Mouse (Mus musculus): ENCODE data around the gene Dusp7. TPM values are rescaled to one million over a fixed set of nuclear protein-coding genes. Genes with fewer than 3 reads are reported as not detected.

Dusp7 gene
- total RNA-seq, 2 experiments from 2014 or later, result 4.3 to 17.5 TPM

DNA sequence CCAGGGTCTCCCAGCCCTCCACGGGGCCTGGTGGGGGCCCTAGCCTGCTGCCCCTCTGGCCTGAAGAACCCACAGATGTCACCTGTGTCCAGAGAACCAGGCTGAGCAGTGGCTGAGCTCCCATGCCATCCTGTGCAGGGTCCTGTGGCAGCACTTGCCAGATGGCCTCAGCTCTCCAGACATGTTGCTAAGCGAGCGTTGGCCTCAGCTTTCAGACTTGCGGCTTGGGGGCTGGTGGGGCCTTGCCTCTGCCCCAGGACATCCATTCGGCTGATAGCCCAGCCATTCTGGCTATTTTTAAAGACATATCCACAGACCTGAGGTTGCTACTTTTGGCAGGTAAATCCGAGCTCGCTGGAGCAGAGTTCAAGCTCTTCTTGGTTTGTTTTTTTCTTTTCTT lies 5.5 kb downstream of the Dusp7 start:
- ATAC-seq (replicated peaks; ENCODE audit: low FRiP score, poor library complexity, severe bottlenecking), result no peak

DNA sequence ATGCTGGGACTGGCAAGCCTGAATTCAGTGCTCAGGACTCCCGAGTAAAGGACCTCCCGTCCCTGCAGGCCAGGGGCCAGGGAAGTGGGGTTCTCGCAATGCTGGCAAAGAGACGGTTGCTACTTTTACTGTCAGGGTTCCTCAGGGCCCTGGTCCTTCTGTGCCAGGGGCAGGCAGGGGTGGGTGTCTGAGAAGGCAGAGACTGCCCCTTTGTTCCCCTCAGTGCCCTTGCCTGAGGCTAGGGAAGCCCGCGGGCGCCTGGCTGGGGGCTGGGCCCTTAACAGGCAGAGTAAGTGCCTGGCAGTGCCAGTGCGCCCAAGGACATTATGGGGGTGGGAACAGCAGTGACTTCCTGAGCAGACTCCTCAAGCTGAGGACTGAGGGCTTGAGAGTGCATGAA lies 8.8 kb downstream of the Dusp7 start:
- ATAC-seq (replicated peaks; ENCODE audit: low FRiP score, poor library complexity, severe bottlenecking), result no peak

DNA sequence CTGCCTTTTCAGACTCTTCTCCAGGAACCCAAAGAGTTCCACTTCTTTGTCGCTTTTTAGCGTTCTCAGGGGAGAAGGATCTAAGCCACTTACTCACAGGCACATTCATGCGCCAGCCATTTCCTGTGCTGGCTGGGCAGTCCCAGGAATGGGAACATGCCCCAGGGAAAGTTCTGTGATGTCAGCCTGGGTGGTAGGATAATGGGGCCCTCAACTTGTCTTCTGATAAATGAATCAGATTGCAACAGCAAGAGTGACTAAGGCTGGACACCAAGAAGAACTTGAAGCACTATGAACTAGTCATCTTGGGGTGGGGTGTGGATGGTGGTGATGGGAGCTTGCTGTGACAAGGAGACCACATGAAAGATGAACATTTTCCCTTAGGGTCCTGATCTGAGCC lies 9.6 kb downstream of the Dusp7 start:
- no peak for ATAC-seq (replicated peaks; ENCODE audit: low FRiP score, poor library complexity, severe bottlenecking)

DNA sequence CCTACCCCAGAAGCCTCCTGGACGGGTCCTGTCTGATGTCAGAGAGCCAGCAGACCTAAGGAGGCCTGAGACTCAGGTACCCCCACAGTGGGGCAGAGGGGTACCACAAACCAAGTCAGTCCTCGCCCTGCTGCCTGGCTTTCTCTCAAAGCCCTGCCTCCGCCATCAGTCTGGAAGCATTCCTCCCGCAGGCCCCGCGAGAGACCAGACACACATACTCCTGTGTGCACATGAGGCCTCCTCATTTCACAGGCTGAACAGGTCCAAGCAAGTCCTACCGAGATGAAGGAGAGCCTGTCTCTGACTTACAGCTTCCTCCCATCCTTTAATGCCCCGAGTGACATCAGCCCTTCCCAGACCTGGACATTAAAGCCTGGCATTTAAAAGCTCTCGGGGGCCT lies 10.3 kb downstream of the Dusp7 start:
- no peak for ATAC-seq (replicated peaks; ENCODE audit: low FRiP score, poor library complexity, severe bottlenecking)

DNA sequence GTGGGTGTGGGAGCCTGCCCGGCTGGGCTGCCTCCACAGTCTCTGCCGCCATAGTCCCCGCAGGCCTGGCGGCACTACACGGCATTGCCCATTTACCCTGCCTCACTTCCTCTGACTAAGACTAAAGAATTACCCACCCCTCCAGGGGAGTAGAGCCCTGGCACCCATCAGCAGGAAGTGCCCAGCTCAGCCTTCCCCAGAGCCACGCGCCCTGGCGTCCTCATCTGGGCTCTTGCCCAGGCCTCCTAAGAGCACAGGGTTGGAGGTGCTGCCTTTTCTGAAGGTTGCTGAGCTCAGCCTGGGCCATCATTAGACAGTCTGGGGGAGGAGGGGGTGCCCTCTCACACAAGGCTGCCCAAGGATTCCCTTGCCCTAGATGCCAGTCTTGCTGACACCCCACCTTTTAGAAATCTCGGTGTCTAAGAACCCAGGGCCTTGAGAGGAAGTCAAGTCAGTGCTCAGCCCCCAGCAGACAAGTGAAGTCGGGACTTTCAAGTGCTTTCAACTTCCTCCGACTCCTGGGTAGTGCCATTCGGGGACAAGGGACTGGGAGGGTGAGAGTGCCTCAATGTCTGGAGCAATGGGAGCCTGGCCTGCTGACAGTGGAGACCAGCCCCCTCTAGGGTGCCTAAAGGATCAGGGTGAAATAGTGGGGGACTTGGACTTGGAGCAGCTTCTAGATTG lies 17.9 kb downstream of the Dusp7 start:
- ATAC-seq (replicated peaks; ENCODE audit: low FRiP score, poor library complexity, severe bottlenecking), result no peak

DNA sequence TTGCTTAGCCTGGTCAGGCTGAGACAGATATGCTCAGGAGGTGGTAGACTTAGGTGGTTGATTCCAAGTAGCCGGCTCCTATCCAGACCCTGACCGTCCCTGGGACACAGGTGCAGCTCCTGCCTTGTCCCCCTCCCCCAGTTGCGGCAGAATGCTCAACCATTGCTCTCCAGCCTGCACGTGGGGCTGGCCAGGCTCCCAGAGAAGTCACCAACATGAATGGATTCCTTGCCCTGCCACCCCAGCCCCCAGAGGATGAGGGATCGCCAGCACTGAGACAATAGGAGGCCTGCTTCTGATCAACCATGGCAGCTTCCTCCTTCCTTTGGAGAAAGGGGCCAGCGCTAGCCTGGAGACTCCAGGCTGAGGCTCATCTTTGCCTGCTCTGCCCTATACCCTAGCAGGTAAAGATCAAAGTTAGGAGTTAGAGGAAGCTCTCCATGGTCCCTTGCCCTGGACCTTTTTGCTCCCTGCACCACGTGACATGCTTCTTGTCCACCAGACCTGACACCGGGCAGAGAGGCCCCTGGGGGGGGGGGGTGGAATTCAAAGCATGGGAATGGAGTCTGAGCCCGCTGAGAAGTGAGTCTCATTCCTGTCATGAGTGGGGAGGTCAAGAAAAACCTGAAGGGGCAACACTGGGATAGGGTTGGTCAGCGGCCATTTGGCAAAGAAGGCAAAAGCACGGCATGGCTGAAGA lies 24.5 kb downstream of the Dusp7 start:
- ATAC-seq (replicated peaks; ENCODE audit: low FRiP score, poor library complexity, severe bottlenecking), result no peak

DNA sequence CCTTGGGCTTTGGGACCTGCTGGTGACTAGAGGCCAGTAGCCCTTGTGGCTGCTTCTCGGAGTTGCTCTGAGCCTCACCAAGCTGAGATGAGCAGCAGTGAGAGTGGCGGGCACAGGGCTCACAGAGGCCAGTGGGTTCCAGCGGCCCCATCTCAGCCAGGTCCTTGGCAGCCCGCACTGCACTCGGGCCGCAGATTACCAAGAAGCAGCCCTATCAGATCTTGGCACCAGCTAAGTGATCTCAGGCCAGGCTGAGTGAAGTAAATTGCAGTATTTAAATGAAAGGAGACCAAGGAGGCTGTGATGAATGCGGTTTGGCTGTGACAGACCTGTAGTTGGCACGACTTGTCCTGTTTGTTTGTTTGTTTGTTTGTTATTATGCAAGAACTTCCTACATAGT lies 25.1 kb downstream of the Dusp7 start:
- ATAC-seq (replicated peaks; ENCODE audit: low FRiP score, poor library complexity, severe bottlenecking), result no peak

DNA sequence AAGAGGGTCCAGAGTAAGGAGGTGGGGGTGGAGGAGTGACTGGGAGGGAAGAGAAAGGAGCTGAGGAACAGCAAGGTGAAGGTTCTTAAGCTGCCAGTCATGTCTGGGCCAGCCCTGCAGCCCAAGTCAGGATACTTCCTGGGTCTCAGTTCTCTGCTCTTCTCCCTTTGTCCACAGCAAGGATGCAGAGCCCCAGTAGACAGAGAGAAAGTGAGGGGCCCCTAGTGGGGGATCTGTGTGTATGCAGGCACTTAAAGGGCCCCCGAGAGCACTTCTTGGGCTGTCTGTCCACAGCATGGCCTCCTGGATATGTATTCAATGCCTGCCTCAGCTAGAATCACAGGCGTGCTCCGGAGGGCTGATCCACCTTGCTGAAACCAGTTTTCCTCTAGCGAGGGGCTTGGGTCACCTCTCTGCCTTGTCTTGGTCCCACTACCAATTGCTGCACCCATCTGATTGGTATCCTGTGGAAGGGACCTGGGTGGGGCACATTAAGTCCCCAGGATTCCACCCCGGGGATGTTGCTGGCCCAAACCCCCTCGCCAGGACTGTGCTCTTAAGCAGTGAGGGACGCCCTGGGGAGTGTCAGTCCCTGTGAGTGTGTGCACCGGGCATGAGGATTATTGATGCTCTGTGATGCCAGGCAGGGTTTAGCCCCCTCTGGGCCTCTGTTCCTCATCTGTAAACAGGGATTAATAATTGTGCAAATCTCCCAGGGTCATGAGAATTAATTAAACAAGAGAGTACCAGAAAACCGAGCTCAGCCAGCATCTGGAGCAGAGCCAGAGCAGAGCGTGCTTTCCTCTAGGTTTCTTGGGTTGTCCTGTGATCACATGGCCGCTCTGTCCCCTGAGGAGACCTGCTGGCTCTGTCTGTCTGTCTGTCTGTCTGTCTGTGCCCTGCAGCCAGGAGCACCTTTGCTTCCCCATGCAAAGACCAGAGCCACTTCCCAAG lies 26.5 kb downstream of the Dusp7 start:
- ATAC-seq (replicated peaks; ENCODE audit: low FRiP score, poor library complexity, severe bottlenecking), result no peak

DNA sequence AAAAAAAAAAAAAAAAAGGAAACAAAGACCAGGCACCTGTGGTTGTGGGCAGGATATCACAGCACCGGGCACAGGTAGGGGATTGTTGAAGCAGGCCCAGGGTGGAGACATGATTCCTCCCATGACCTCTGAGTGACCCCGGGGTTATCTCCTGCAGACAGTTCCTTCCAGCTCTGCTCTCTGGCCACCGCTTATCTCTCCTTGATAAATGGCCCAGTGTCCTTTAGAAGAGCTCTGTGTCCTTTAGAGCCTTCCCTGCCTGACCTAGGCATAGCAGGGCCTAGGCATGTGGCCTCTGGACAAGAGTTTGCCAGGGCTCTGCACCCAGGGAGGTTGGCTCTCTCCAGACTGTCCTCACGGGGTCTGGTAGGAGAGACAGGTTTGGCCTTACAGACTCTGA lies 29.3 kb downstream of the Dusp7 start:
- peak; percentile 39 for ATAC-seq (replicated peaks; ENCODE audit: low FRiP score, poor library complexity, severe bottlenecking)

DNA sequence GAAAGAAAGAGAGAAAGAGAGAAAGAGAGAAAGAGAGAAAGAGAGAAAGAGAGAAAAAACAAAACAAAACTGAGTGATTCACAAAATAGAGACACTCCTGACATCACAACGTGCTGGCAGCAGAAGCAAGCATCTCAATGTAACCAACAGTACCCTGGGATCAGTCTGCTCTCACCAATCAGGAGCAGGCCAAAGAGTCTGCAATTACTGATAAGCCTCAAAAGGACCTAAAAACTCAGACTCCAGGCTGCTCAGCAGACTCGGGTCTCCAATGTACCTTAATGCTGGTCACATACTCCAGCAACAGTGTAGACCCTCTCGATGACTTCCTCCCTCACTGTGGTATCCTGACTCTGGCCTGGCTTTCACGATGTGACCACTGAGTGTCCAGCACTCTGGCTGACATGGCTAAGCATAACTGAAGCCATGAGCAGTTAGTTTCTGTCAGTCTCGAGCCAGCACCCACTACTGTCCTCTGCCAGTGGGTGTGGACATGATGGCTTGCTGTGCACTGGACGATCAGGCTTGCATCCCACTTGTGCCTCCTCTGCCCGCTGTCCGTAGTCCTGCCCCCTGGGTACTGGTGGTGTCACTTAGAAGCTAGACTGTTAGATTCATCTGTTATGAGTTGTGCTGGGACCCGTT lies 30.4 kb downstream of the Dusp7 start:
- peak; percentile 84 for ATAC-seq (replicated peaks; ENCODE audit: low FRiP score, poor library complexity, severe bottlenecking)

DNA sequence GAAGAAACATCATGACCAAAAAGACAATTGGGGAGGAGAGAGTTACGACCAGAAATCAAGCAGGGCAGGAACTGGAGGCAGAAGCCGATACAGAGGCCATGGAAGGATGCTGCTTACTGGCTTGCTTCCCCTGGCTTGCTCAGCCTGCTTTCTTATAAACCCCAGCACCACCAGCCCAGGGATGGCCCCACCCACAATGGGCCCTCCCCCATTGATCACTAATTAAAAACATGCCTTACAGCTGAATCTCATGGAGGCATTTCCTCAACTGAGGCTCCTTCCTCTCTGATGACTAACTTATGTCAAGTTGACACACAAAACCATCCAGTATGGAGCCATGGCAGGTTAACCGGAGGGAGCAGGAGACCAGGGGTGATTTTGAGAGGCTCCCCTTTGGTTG lies 31.4 kb downstream of the Dusp7 start:
- ATAC-seq (replicated peaks; ENCODE audit: low FRiP score, poor library complexity, severe bottlenecking), result no peak

DNA sequence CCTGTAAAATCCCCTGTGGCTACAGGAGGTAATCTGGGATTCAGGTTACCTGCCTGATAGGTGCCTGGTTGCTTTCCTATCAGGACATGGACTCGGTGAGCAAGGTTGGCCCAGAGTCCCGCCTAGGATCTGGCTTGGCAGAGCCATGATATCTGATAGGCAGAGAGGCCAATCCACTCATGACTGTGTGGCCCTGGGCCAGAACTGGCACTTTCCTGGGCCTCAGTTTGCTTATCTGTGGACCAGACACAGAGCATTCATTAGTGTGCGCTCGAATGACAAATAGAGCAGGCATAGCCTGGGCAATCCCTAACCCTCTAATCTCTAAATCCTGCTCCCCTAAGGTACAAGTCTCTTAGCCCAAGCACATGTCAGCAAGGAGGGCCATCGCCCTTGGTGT lies 33.7 kb downstream of the Dusp7 start:
- ATAC-seq (replicated peaks; ENCODE audit: low FRiP score, poor library complexity, severe bottlenecking), result peak; percentile 64

DNA sequence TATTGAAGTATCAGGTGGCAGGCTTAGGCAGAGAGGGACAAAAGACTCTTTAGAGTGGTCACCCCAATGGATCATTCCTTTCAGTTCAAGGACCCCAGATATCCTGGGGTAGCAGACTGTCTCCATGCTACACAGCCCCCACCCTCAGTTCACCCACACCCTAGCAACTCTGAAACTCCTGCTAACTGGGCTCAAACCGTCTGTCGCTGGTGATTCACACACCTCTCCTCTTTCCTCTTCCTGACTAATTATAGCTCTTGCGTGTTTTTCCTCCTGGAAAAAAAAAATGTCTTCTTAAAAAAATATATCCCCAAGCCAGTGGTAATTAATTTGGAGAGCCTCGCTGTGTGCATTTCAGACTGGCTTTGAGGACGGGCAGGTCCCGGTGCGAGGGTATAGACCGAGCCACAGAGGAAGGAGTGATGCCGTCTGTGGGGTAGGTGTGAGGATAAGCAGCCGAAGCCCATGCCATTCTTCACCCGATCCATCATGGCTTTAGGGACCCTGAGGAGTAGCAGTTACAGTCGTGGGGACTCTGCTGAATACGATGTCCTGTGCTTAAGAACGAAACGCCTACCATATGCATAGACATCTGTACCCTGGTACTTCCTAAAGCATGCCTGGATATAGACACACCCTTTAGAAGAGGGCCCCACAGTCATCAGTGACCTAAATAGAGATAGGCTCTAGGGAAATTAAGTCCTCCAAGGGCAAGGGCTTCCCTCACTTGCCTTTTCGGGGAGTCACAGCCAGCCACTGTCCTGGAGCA lies 34.4 kb downstream of the Dusp7 start:
- ATAC-seq (replicated peaks; ENCODE audit: low FRiP score, poor library complexity, severe bottlenecking), result no peak

DNA sequence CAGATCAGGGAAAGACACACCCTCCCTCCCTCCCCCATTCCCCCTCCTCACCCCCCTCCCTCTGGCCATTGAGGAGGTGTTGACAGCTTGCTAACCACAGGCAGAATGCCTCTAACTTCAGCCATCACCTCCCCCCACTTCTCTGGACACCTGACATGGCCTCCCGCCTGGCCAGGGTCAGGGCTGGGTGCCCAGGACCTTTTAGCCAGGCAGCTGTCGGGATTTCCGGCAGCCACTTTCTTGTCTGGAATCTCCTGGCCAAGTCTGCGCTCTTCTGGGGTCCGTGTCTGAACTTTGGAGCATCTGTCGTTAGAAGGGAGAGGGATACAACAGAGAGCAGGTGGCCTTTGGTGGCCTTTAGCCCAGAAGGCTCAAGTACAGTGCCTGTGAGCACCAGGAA lies 36.8 kb downstream of the Dusp7 start:
- no peak for ATAC-seq (replicated peaks; ENCODE audit: low FRiP score, poor library complexity, severe bottlenecking)

DNA sequence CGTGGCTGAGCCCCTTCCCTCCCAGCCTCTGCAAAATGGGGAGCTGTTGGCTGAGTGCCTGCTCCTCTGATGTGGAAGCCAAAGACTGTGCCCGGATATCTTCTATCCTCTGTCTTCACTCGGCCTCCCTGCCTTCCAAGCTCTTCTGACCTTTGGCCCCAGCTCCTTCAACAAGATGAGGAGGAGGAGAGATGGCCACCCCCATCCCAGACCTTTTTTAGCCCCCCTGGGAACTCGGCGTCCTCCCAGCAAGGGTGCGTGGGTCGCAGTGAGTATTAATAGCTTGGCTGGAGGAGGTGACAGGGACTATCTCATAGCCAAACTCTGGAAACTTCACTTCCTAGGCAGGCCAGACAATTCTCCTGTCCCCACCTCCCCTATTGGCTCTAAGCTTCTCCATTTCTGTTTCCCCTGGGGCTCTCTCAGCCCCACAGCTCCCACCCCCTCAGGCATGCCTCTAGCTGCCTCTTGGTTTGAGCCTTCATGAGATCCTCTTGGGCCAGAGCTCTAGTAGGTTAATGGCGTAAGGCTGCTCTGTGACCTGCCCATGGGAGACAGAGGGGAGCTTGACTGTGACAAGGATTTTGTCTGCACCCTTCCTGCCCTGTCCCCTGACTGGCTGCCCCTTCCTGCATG lies 38.1 kb downstream of the Dusp7 start:
- ATAC-seq (replicated peaks; ENCODE audit: low FRiP score, poor library complexity, severe bottlenecking), result no peak

DNA sequence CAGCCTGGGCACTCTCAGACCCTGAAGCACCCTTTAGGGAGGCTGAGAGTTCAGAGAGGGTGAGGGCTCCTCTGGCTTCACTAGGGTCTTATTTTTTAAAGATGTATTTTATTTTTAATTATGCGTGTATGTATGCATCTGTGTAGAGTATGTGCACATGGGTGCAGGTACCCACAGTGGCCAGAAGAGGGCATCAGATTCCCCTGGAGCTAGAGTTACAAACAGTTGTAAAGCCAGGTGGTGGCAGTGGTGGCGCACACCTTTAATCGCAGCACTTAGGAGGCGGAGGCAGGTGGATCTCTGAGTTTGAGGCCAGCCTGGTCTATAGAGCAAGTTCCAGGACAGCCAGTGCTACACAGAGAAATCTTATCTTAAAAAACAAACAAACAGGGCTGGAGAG lies 40.7 kb downstream of the Dusp7 start:
- no peak for ATAC-seq (replicated peaks; ENCODE audit: low FRiP score, poor library complexity, severe bottlenecking)

DNA sequence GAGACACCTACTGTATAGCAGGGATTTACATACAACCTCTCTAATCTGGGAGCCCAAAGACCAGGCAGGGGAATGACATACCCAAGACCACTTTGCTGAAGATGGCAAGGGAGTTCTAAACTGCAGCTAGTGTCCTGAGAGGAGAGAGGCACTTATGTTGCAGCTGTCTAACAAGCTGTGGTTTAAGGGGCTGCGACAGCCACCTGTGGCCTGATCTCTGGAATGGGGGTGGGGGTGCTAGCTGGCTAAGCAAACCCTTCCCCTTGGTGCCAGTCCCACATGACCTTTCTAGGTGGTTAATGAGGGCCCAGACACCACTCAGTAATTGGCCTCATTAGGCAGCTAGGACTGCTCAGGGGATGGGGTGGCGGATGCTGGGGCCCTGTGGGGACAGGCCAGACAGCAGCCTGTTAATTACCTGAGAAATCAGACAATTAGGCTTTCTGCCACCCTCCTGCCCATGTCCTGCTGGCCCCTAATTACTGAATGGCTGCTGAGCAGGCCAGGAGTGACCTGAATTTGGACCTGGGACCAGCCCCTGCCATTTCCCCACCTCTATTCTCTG lies 41.7 kb downstream of the Dusp7 start:
- ATAC-seq (replicated peaks; ENCODE audit: low FRiP score, poor library complexity, severe bottlenecking), result no peak

DNA sequence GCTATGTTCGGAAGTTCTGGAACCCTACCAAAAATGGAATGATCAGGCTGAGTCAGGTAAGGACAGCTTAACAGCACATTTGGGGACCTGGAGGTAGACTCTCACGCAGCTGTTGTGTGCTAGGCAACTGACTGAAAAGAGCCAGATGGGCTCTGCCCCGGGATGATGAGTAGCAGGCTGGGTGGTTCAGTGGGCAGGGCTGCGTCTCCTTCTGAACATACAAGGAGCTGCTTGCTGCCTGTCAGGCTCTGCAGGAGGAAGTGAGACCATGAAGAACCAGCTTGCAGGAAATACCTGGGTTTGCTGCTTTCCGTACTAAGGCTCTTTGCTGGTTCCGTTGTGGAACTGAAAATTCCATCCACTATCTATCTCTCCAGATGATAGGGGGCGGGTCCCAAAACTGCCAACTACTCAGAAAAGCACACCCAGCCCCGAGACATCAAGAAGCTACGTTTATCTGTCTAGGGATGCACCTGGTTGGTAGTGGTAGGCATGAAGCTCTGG lies 42.7 kb downstream of the Dusp7 start:
- peak; percentile 78 for ATAC-seq (replicated peaks; ENCODE audit: low FRiP score, poor library complexity, severe bottlenecking)

DNA sequence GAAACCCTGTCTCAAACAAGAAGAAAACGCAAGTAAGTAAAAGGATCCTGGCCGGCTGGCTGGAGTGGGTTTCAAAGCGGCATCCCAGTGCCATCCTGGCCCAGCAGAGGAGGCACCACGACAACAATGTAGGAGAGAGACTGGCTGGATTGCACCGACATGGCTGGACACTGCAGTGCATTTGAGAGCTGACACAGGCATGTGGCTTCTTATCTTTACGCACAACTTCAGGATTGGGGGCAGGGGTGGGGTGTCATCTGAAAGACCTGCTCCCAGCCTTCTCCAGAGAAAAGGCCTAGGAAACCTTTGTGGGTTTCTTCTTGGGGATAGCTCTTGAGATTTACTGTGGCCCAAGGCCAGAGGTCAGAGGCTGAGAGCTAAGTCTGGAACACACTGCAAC lies 43.3 kb downstream of the Dusp7 start:
- ATAC-seq (replicated peaks; ENCODE audit: low FRiP score, poor library complexity, severe bottlenecking), result peak; percentile 64
